Mouse (Mus musculus): Measurements from ENCODE around the gene Shd.

DNA sequence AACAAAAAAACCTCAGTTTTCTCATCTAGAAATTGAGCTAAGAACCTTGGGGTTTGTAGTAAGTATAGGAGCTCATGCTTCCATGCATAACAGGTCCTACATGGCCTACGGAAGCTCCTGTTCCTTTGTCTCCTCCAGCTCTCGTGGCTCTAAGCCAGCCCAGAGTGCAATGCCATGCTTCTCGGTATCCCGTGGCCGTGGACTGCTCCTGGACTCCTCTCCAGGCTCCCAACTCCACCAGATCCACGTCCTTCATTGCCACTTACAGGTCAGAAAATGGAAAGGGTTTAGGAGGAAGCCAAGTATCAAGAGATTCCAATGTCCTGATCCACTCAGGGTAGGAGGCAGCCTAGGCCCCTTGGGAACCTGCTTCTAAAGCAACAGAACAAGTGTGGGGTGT is 16.5 kb upstream of the Shd start:
- TF ChIP-seq POLR2A (IDR thresholded peaks at IDR 0.05; ENCODE audit: low read depth, low read length): no peak
- TF ChIP-seq CTCF (IDR thresholded peaks at IDR 0.05; ENCODE audit: extremely low read depth, insufficient read depth, insufficient read length, insufficient replicate concordance): no peak

Measured in spleen, adult 2 months (tissue).